Mouse (Mus musculus) left cerebral cortex, postnatal 10 days (tissue): ENCODE results near the gene AC109138.7. TPM values are rescaled to one million over a fixed set of nuclear protein-coding genes. Genes with fewer than 3 reads are reported as not detected.
A peak's percentile ranks its signal among the peaks of the same experiment; 100 is the strongest.

ENCODE experiments used
- DNase-seq, 2 experiments: peaks; one replicate each; pipeline ENCODE4 v3.0.0; 2021 to 2022; ENCODE audit warnings: low spot score in 2 of 2, mixed read lengths in 1 of 2; ENCODE audit errors: extremely low spot score in 1 of 2
- intact Hi-C: fragments of 180-260 bp; cut with DNase I; formaldehyde crosslinking; loops from one replicate; pipeline ENCODE4 v1.15.1; 2025
- total RNA-seq, 2 experiments: library from RNA; stranded (reverse); gene quantifications; 2 replicates each; pipeline ENCODE4 v1.2.3; 2021

AC109138.7 gene
- not detected for total RNA-seq

DNA sequence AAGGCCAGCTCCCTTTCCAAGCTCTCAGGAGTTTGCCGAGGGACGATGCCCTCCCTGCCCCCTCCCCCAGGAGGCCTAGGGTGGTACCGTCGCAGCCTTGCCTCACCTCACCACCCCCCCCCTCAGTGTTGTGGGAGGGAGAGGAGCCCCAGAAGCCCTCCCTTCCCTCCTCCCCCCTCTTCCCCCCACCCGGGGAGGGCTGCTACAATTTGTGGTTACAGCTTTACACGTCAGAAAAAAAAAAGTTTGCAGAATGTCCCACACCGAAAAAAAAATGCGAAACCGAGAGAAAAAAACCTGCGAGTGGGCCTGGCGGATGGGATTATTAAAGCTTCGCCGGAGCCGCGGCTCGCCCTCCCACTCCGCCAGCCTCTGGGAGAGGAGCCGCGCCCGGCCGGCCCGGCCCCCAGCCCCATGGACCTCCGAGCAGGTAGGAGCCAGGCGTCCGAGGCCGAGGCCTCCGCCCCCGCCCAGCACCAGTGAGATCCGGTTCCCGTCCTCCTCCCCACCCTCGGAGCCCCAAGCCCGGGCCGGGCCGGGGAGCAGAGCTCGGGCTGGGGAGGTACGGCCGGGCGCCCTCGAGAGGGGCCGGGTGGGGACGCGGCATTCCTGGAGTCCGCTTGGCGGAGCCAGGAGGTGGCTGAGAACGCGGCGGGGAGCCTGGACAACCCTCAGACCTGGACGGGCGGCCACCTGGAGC lies at the start of gene AC109138.7, which contains the start of gene Clcf1:
Gene AC109138.7, plus strand, starts transcription at position 287 of the 700 bp plus-strand sequence.
Gene Clcf1, plus strand, starts transcription at position 168 of the 700 bp plus-strand sequence.
- intact Hi-C loops = no loop called here

GRCm38 (mm10) chr19:4164721-4165120 lies 49.4 kb upstream of the AC109138.7 start:
- intact Hi-C loops = no loop called here
- peak in 1 of 2 experiments; percentile 36 for DNase-seq

More for the DNA sequence above, at the start of gene AC109138.7, which contains the start of gene Clcf1:
- peak in 1 of 2 experiments; percentile 61 for DNase-seq

DNA sequence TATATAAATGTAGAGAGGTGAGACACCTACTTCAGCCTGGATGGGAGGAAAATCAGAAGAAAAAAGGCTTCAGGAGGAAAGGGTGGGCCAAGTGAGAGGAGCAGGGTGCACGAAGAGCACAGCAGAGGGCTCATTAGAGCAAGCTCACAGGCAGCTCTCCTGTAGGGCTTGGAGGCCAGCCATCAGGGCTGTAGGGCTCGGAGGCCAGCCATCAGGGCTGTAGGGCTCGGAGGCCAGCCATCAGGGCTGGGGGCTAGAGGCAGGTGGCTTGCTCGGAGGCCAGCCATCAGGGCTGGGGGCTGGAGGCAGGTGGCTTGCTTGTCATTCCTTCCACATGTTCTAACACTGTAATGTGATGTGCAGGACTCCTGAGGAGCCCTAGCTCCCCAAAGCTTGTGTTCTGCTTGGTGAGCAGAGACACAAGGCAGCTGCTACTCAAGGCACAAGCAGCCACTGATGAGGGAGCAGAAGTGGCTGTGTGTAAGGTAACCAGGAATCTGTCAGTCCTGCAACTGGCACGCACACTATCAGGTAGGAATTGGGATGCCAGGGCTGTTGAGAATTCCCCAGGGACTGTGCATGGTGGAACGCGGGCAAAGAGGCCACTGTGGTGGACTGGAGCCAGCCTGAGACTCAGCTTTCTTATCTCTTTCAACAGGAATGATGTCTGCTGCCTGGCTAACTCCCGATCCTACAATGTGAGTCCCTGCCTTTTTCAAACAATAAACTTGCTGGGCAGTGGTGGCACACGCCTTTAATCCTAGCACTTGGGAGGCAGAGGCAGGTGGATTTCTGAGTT lies 47.3 kb upstream of the AC109138.7 start:
- intact Hi-C loops = no loop called here
- DNase-seq = no peak

DNA sequence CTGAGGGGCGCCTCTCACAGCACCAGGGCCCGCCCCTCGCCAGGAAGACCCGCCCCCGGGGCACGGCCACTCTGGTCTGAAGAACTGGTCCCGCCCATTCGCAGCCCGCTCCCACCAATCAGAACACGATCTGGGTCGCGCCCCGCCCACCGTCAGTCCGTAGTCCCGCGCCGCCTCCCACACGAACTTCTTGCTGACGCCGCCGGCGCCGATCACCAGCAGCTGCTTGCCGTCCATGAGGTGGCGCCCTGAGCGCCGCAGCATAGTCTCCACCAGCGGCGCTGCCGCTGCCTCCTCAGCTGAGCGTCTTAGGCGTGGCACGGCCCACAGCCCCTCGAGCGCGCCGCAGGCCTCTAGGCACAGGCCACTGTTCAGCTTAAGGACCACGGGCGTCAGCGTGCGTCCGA lies 44.8 kb upstream of the AC109138.7 start:
- intact Hi-C loops = no loop called here

GRCm38 (mm10) chr19:4169810-4170209 lies 44.3 kb upstream of the AC109138.7 start:
- DNase-seq = no peak
- intact Hi-C loops = no loop called here

More for the DNA sequence above, 44.8 kb upstream of the AC109138.7 start:
- DNase-seq = peak; percentile 99 to 100

DNA sequence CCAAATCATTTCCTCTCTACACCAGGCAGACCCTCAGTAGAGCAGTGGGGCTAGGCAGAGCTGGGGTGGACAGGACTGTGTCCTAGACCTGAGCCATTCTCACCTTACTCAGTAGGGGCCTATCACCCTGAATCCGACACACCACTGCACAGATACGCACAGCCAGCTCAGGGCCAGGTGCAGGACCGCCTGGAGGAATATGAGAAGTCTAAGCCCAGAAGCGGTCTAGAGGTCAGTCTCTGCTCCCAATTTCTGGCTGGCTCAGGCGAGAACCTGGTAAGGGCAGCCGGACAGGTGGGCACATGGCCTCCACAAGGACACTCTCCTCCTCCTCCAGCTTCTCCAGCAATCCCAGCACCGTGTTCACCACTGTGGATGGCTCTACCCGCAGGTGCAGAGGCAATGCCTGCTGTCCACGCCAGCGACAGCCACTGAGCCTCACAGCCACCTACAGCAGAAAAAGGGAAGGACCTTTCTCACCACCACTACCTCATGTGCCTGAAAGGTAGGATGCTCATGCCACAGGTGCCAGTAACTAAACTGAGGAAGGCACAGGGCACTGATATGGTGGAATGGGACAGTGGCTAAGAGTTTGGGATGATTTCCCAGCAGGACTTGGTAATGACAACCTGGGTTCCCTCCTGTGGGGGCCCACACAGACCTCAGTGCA lies 43.3 kb upstream of the AC109138.7 start:
- DNase-seq = no peak
- intact Hi-C loops = no loop called here

DNA sequence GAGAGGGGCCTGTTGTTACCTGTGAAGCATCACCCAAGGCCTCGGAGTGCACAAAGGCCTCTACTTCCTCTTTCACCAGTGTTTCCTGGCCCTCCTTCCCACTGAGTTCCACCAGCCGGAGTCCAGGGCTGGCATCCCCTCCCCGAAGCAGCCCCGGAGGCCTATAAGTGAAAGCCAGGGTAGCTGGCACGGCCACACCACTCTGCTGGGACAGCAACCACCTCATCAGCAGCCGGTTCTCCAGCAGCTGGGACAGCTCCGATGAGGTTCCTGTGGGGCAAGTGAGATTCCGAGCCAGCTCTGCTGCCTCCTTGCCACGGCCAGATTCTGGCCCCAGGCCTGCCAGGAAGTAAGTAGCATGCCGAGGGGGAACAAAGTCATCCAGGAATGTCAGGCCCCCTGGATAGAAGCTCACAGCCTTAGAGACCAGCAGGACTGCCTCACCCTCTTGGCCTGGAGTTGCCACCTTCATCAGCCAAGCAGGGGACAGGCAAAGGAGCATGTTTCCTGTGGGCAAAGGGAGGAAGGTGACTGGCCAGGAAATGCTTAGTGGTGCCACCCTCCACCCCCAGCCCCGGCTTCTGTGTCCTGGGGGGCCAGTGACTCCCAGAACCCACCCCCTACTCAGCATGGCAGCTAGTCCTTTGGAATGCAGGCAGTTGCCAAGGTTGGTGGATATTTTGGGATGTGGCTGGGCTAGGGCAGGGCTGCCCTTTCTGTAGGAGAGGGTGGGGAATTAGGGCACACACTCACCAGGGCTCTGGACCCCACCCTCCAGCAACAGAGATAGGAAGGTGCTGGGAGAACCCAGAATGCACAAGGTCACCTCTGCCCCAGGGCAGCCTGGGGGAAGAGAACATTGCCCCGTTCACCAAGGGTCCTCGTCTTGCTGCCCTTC lies 42.5 kb upstream of the AC109138.7 start:
- intact Hi-C loops = no loop called here
- peak in 1 of 2 experiments; percentile 39 for DNase-seq

DNA sequence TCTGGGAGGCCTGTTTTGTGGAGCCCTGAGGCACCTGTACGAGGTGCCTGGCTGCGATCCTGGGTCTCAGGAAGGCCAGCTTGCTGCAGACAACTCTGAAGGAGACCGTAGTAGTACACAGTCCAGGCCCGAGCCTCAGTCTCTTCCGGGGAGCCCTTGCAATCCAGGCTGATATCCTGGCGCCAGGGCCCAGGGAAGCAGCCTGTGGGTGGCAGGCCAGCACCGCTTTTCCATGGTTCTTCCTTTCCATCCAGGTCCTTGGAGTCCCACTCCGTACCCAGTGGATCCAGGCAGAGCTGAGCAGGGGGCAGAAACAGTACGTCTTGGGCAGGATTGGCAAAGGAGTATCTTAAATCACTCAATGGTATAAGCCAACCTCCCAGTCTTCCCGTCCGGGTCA lies 41.2 kb upstream of the AC109138.7 start:
- no peak for DNase-seq
- intact Hi-C loops = no loop called here

DNA sequence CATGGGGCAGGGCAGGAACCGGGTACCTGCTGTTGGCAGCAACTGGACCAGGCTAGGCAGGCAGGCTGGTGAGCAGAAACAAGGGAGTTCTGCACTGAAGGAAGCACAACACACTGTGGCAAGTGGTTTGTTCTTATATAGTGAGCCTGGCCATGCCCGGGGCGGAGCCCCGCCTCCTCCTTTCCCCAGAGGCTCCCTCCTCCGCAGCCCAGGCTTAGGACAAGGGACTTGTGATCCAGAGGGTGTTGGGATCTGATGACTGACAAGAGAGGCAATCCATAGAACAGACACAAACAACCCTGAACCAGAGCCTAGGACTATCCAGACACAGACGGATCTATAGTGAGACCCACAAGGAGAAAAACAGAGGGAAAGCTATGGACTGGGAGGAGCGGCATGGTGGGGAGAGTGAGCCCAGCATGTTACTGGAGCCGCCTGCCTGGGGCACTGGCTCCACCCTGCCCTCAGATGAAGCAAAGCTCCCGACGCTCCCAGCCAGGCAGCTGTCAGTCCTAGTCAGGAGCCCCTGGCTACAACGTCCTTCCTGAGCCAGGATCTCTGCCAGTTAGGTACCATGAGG lies 38.7 kb upstream of the AC109138.7 start, which contains the start of gene Carns1:
Gene Carns1, minus strand, starts transcription at position 112 of the 580 bp plus-strand sequence.
- peak in 1 of 2 experiments; percentile 57 for DNase-seq
- intact Hi-C loops = no loop called here

- no peak for DNase-seq
- intact Hi-C loops = no loop called here
These were observed 33.7 kb upstream of the AC109138.7 start for GRCm38 (mm10) chr19:4180411-4180810.

DNA sequence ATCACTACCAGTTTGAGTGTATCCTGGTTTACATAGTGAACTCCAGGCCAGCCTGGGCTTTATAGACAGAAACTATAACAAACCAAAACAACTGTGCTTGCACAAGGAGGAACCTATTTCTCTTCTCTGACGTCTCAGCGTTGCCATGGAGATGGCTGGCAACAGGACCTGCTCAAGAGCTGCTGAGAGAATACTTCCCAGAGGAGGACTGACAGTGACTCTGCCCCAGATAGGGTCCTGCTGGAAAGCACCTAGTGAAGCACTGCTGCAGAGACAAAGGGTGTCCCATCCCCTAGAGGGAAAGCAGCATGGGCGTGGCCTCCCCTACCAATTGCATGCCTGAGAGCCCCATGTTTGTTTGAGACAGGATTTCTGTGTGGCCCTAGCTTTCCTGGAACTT lies 32.3 kb upstream of the AC109138.7 start:
- DNase-seq = peak; percentile 80 to 82
- intact Hi-C loops = no loop called here

- no peak for DNase-seq
- intact Hi-C loops = no loop called here
These were observed 30.5 kb upstream of the AC109138.7 start for GRCm38 (mm10) chr19:4183689-4184088.

- intact Hi-C loops = no loop called here
- peak in 1 of 2 experiments; percentile 63 for DNase-seq
These were observed 28.9 kb upstream of the AC109138.7 start for GRCm38 (mm10) chr19:4184976-4185975.

DNA sequence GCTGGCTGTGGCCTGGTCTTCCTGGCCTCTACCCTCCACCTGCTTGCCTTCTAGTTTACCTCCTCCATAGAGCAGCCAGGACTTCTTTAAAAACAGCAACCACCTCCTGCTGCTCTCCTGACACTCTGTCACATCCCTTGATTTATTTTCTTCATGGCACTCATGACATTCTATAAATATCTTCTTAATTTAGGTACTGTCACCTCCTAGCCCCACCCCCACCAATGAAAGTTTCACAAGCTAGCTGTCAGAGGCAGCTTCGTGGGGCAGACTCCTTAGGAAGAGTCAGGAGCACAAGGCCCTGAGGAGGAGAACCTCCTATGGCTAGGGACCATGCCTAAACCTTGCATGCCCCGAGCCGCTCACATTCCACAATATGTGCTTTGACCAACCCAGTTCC lies 26.9 kb upstream of the AC109138.7 start:
- intact Hi-C loops = no loop called here
- no peak for DNase-seq

DNA sequence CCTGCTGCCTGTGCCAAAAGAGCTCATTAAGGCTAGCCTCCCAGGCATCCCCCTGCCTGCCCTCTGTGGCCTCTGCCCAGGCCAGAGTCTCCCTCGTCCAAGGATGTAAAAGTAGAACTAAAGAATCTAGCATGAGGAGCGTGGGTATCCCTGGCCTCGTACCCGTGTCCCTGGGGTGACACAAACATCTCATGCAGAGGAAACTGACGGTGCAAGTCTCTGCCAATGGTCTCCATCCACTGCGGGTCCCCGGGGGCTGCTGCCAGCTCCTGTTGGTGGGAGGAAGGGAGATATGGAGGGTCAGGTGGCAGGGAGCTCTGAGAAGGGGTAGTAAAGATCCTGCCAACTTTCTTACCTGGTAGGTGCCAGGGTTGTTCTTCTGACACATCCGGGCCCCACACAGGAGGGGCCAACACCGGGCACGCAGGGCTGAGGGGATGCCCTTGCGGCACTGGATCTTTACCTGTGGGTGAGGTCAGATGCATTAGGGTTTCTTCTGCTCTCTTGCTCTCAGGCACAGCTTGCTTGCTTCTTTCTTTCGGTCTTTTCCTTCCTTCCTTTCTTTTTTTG lies 25.0 kb upstream of the AC109138.7 start:
- intact Hi-C loops = no loop called here
- no peak for DNase-seq

DNA sequence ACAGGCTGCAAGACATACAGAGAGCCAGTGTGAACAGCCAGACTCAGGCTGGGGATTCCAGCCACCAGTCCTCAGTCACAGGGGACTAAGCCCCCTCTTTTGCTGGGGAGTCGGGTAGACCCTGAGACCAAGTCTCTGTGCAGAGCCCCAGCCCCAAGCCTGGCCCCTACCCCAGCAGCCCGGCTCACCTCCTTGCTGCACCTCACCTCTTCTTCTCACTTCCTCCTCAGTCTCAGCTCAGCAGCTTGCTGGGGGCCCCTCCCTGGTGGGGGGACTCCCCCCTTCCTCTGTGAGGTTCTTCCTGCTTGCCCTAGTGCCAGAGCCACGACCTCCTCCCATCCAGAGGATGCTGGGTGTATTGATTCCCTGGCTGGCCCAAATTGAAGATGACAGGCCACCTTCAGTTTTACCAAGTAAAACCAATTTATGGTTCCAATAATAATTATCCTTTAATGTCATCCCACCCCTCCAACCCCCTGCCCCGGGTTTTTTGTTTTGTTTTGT lies 23.3 kb upstream of the AC109138.7 start, which contains the start of gene Tbc1d10c:
Gene Tbc1d10c, minus strand, starts transcription at position 454 of the 504 bp plus-strand sequence.
- intact Hi-C loops = no loop called here
- peak in 1 of 2 experiments; percentile 48 for DNase-seq
